Mouse (Mus musculus) midbrain, embryonic 11.5 days (tissue): ENCODE data around the gene Gsg1. TPM values are rescaled to one million over a fixed set of nuclear protein-coding genes. Genes with fewer than 3 reads are reported as not detected.

ENCODE experiments used
- ATAC-seq: fragments of 200-750 bp; cut with Nextera tagmentation; 2 replicates; pipeline ENCODE4 v1.8.0; 2017; ENCODE audit warnings: moderate TSS enrichment, moderate library complexity; ENCODE audit not compliant: low FRiP score
- DNase-seq: peaks from one replicate; pipeline ENCODE4 v3.0.0; 2015; ENCODE audit warnings: low spot score; ENCODE audit errors: missing footprints
- H3K27ac ChIP-seq: fragments of 300-500 bp; sonication (generic); 2 replicates; pipeline ENCODE4 v1.5.1; 2014; ENCODE audit warnings: low read depth, low read length
- H3K27me3 ChIP-seq: fragments of 300-500 bp; sonication (generic); 2 replicates; pipeline ENCODE4 v1.6.1; 2014; ENCODE audit warnings: mild to moderate bottlenecking, low read length, moderate library complexity, mixed read lengths; ENCODE audit not compliant: control insufficient read depth, insufficient read depth
- H3K36me3 ChIP-seq: fragments of 300-500 bp; sonication (generic); 2 replicates; pipeline ENCODE4 v1.6.1; 2014; ENCODE audit warnings: mild to moderate bottlenecking, low read length, moderate library complexity, mixed read lengths; ENCODE audit not compliant: control insufficient read depth, insufficient read depth
- H3K4me1 ChIP-seq: fragments of 300-500 bp; sonication (generic); 2 replicates; pipeline ENCODE4 v1.6.1; 2014; ENCODE audit warnings: low read length; ENCODE audit not compliant: control insufficient read depth, insufficient read depth
- H3K4me2 ChIP-seq: fragments of 300-500 bp; sonication (generic); 2 replicates; pipeline ENCODE4 v1.6.1; 2014; ENCODE audit warnings: mild to moderate bottlenecking, moderate library complexity
- H3K4me3 ChIP-seq: fragments of 300-500 bp; sonication (generic); 2 replicates; pipeline ENCODE4 v1.5.1; 2014; ENCODE audit warnings: low read depth, low read length
- H3K9ac ChIP-seq: fragments of 300-500 bp; sonication (generic); 2 replicates; pipeline ENCODE4 v1.6.1; 2014; ENCODE audit warnings: low read length
- H3K9me3 ChIP-seq: fragments of 300-500 bp; sonication (generic); 2 replicates; pipeline ENCODE4 v1.6.1; 2016; ENCODE audit warnings: low read length; ENCODE audit not compliant: control insufficient read depth
- WGBS: fragments of 180-500 bp; shearing (Covaris S2); extraction: QIAGEN DNeasy Blood & Tissue Kit; methylation state at CpG from one replicate; pipeline ENCODE4 v1.1.7; 2014; 5-methylcytosine and 5-hydroxymethylcytosine counted together
- polyA plus RNA-seq: library from polyadenylated mRNA; unstranded; fragments of >200 nt; fragmentation: Nextera tagmentation; extraction: Ambion mirVana; gene quantifications from 2 replicates; pipeline ENCODE4 v1.2.1, GENCODE M21; 2014

The Gsg1 gene
- polyA plus RNA-seq, 1 experiment from 2014 or later, result 0.16 TPM

- peak; percentile 95 for DNase-seq
- WGBS, result 63% methylated on average over 19 of the region's 19 CpGs
- ATAC-seq, result no peak
- H3K36me3 ChIP-seq, result no peaks in the 10 kb centered on the region
- H3K27me3 ChIP-seq, result peaks cover 2% of the 10 kb centered on the region; the same call in 1 of the 2 replicates
- no peak overlapping the region for H3K4me2 ChIP-seq
- H3K9ac ChIP-seq, result no peak overlapping the region
- peaks cover 14% of the 10 kb centered on the region for H3K4me1 ChIP-seq
- H3K9me3 ChIP-seq, result no peaks in the 10 kb centered on the region
- H3K27ac ChIP-seq, result no peak overlapping the region
- H3K4me3 ChIP-seq, result no peak overlapping the region
Observed at GRCm38 (mm10) chr6:135249846-135250531, 4.2 kb downstream of the Gsg1 start.

GRCm38 (mm10) chr6:135247861-135248260, 6.3 kb downstream of the Gsg1 start:
- no peak for ATAC-seq
- no peak for DNase-seq
- WGBS, result 78% methylated on average over 6 of the region's 6 CpGs

GRCm38 (mm10) chr6:135245586-135245985, 8.6 kb downstream of the Gsg1 start:
- DNase-seq (peak; percentile 82), ATAC-seq (peak; percentile 44; the same call in 1 of the 2 replicates)
- Histone ChIP-seq H3K9ac (no peak overlapping the region; the same call in 1 of the 2 replicates), H3K4me1 (no peaks in the 10 kb centered on the region), H3K27me3 (no peaks in the 10 kb centered on the region), H3K27ac (no peak overlapping the region), H3K4me2 (no peak overlapping the region), H3K9me3 (no peaks in the 10 kb centered on the region), H3K36me3 (no peaks in the 10 kb centered on the region), H3K4me3 (no peak overlapping the region)
- WGBS, result 54% methylated on average over 8 of the region's 8 CpGs

More at GRCm38 (mm10) chr6:135247861-135248260, 6.3 kb downstream of the Gsg1 start:
- Histone ChIP-seq H3K4me1 (peaks cover 11% of the 10 kb centered on the region), H3K4me3 (no peak overlapping the region), H3K27me3 (no peaks in the 10 kb centered on the region), H3K4me2 (no peak overlapping the region), H3K27ac (no peak overlapping the region), H3K9me3 (no peaks in the 10 kb centered on the region), H3K9ac (no peak overlapping the region), H3K36me3 (no peaks in the 10 kb centered on the region)

- Histone ChIP-seq H3K9me3 (no peaks in the 10 kb centered on the region), H3K4me2 (no peak overlapping the region), H3K4me3 (no peak overlapping the region), H3K9ac (no peak overlapping the region), H3K4me1 (no peaks in the 10 kb centered on the region), H3K27me3 (no peaks in the 10 kb centered on the region), H3K36me3 (no peaks in the 10 kb centered on the region), H3K27ac (no peak overlapping the region)
- 91% methylated on average over 8 of the region's 8 CpGs for WGBS
- DNase-seq (peak; percentile 17), ATAC-seq (no peak)
Observed at GRCm38 (mm10) chr6:135240361-135240760, 13.8 kb downstream of the Gsg1 start.

GRCm38 (mm10) chr6:135238211-135238610, 15.9 kb downstream of the Gsg1 start:
- no peak overlapping the region for H3K4me3 ChIP-seq
- no peak overlapping the region for H3K27ac ChIP-seq
- H3K4me2 ChIP-seq, result no peak overlapping the region
- no peaks in the 10 kb centered on the region for H3K9me3 ChIP-seq
- DNase-seq, result peak; percentile 54
- H3K36me3 ChIP-seq, result no peaks in the 10 kb centered on the region
- 63% methylated on average over 4 of the region's 4 CpGs for WGBS
- no peaks in the 10 kb centered on the region for H3K27me3 ChIP-seq
- H3K4me1 ChIP-seq, result no peaks in the 10 kb centered on the region
- no peak overlapping the region for H3K9ac ChIP-seq
- ATAC-seq, result no peak

- 0 out of 2 replicates have a peak, but pooled peaks cover 3% of the 10 kb centered on the region for H3K4me1 ChIP-seq
- H3K27ac ChIP-seq, result no peak overlapping the region
- H3K36me3 ChIP-seq, result no peaks in the 10 kb centered on the region
- 75% methylated on average over 14 of the region's 14 CpGs for WGBS
- no peaks in the 10 kb centered on the region for H3K27me3 ChIP-seq
- no peak overlapping the region for H3K9ac ChIP-seq
- ATAC-seq, result no peak
- no peaks in the 10 kb centered on the region for H3K9me3 ChIP-seq
- DNase-seq, result no peak
- H3K4me3 ChIP-seq, result no peak overlapping the region
- H3K4me2 ChIP-seq, result no peak overlapping the region
Observed at GRCm38 (mm10) chr6:135237326-135237725, 16.8 kb downstream of the Gsg1 start.

- ATAC-seq (no peak), DNase-seq (no peak)
- 90% methylated on average over 3 of the region's 3 CpGs for WGBS
- Histone ChIP-seq H3K9me3 (no peaks in the 10 kb centered on the region), H3K27me3 (no peaks in the 10 kb centered on the region), H3K36me3 (no peaks in the 10 kb centered on the region), H3K9ac (no peak overlapping the region), H3K4me3 (no peak overlapping the region), H3K4me2 (no peak overlapping the region), H3K27ac (no peak overlapping the region), H3K4me1 (0 out of 2 replicates have a peak, but pooled peaks cover 3% of the 10 kb centered on the region)
Observed at GRCm38 (mm10) chr6:135236576-135236975, 17.6 kb downstream of the Gsg1 start.

- H3K9ac ChIP-seq, result no peak overlapping the region
- H3K9me3 ChIP-seq, result no peaks in the 10 kb centered on the region
- 0 out of 2 replicates have a peak, but pooled peaks cover 3% of the 10 kb centered on the region for H3K4me1 ChIP-seq
- no peak overlapping the region for H3K4me3 ChIP-seq
- 94% methylated on average over 3 of the region's 3 CpGs for WGBS
- DNase-seq, result no peak
- no peak overlapping the region for H3K4me2 ChIP-seq
- no peak for ATAC-seq
- H3K27me3 ChIP-seq, result no peaks in the 10 kb centered on the region
- no peak overlapping the region for H3K27ac ChIP-seq
- no peaks in the 10 kb centered on the region for H3K36me3 ChIP-seq
Observed at GRCm38 (mm10) chr6:135235742-135236141, 18.4 kb downstream of the Gsg1 start.

GRCm38 (mm10) chr6:135232443-135233182, 21.5 kb downstream of the Gsg1 start:
- no peak overlapping the region for H3K4me2 ChIP-seq
- H3K4me1 ChIP-seq, result peaks cover 8% of the 10 kb centered on the region; the same call in 1 of the 2 replicates
- H3K36me3 ChIP-seq, result no peaks in the 10 kb centered on the region
- no peak overlapping the region for H3K4me3 ChIP-seq
- no peaks in the 10 kb centered on the region for H3K9me3 ChIP-seq
- no peak overlapping the region for H3K27ac ChIP-seq
- 59% methylated on average over 12 of the region's 12 CpGs for WGBS
- no peak for ATAC-seq
- no peak for DNase-seq
- H3K9ac ChIP-seq, result no peak overlapping the region
- no peaks in the 10 kb centered on the region for H3K27me3 ChIP-seq
